ENCODE assay signal across 8 mouse cellular contexts in the genomic region with DNA sequence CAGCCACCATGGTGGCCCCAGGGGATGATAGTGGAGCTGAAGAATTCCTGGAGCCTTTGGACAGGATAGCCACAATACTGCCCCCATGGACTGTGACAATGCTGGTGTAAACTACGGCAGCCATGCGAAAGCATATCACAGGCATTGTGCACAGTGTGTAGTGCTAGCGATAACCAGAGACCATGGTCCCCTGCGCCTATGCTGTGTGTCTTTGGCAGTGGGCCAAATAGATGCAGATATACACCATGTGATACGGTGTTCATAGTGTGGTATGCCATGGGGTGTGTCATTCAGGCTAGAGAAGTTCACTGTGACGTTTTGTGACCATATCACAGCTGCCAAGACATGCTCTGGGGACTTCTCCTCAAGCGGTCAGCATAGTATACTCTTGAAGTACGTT.
DNase-seq lines count a peak whose midpoint lies in the region; ATAC-seq and TF ChIP-seq lines count a peak whose summit lies in the region.
"Had no signal": no experiment of that assay in that cellular context is flagged by ENCODE, and none has a peak within 500 bp of the region (broad histone marks: within the 10 kb centered on the region; RNA-seq: fewer than 3 reads in every experiment).

No protein-coding gene starts in this region.

- H3K36me3 ChIP-seq in liver, embryonic 13.5 days, result no peaks in the 10 kb centered on the region
- H3K36me3 ChIP-seq in liver, embryonic 12.5 days, result no peaks in the 10 kb centered on the region
- peaks cover 11% of the 10 kb centered on the region; the same call in 1 of the 2 replicates for H3K36me3 ChIP-seq in embryonic facial prominence, embryonic 14.5 days (ENCODE audit: control insufficient read depth, insufficient read depth, low read length)
- H3K36me3 ChIP-seq in hindbrain, embryonic 13.5 days, result 0 out of 2 replicates have a peak, but pooled peaks cover 2% of the 10 kb centered on the region
- H3K36me3 ChIP-seq in midbrain, postnatal 0 days (ENCODE audit: insufficient read depth, low read length), result no peaks in the 10 kb centered on the region

- no peak overlapping the region for H3K9ac ChIP-seq in liver, embryonic 13.5 days
- no peak overlapping the region for H3K9ac ChIP-seq in liver, embryonic 12.5 days
- H3K9ac ChIP-seq in embryonic facial prominence, embryonic 14.5 days (ENCODE audit: low read depth, low read length), result no peak overlapping the region
- no peak overlapping the region for H3K9ac ChIP-seq in hindbrain, embryonic 13.5 days
- H3K9ac ChIP-seq in midbrain, postnatal 0 days (replicated peaks; ENCODE audit: low read length, poor library complexity, severe bottlenecking), result no peak overlapping the region

- no peak overlapping the region for H3K27ac ChIP-seq in liver, embryonic 13.5 days
- no peak overlapping the region for H3K27ac ChIP-seq in liver, embryonic 12.5 days
- H3K27ac ChIP-seq in embryonic facial prominence, embryonic 14.5 days (replicated peaks; ENCODE audit: low read depth, low read length), result peak overlapping the region; percentile 54
- H3K27ac ChIP-seq in hindbrain, embryonic 13.5 days, result no peak overlapping the region; the same call in 1 of the 2 replicates
- peak overlapping the region; percentile 49 for H3K27ac ChIP-seq in midbrain, postnatal 0 days (ENCODE audit: low read depth, low read length)

- H3K9me3 ChIP-seq in liver, embryonic 13.5 days (replicated peaks), result no peaks in the 10 kb centered on the region
- no peaks in the 10 kb centered on the region for H3K9me3 ChIP-seq in liver, embryonic 12.5 days (replicated peaks)
- H3K9me3 ChIP-seq in embryonic facial prominence, embryonic 14.5 days (ENCODE audit: control insufficient read depth, low read length), result peaks cover 8% of the 10 kb centered on the region
- H3K9me3 ChIP-seq in hindbrain, embryonic 13.5 days, result peaks cover 4% of the 10 kb centered on the region; the same call in 1 of the 2 replicates
- H3K9me3 ChIP-seq in midbrain, postnatal 0 days (ENCODE audit: low read length), result no peaks in the 10 kb centered on the region

- ATAC-seq in liver, embryonic 13.5 days (ENCODE audit: low read depth), result 0 out of 2 replicates have a peak, but pooled peaks have one; percentile 18
- ATAC-seq in liver, embryonic 12.5 days, result no peak
- peak; percentile 75 for ATAC-seq in embryonic facial prominence, embryonic 14.5 days (ENCODE audit: low read depth)
- ATAC-seq in hindbrain, embryonic 13.5 days (ENCODE audit: low FRiP score), result peak; percentile 50; the same call in 1 of the 2 replicates
- peak; percentile 31; the same call in 1 of the 2 replicates for ATAC-seq in midbrain, postnatal 0 days (ENCODE audit: low FRiP score)

- no peaks in the 10 kb centered on the region for H3K4me1 ChIP-seq in liver, embryonic 13.5 days (replicated peaks)
- no peaks in the 10 kb centered on the region for H3K4me1 ChIP-seq in liver, embryonic 12.5 days
- peaks cover 26% of the 10 kb centered on the region for H3K4me1 ChIP-seq in embryonic facial prominence, embryonic 14.5 days (ENCODE audit: control insufficient read depth, insufficient read depth, low read length)
- peaks cover 26% of the 10 kb centered on the region for H3K4me1 ChIP-seq in hindbrain, embryonic 13.5 days (replicated peaks)
- 0 out of 2 replicates have a peak, but pooled peaks cover 5% of the 10 kb centered on the region for H3K4me1 ChIP-seq in midbrain, postnatal 0 days (ENCODE audit: insufficient read depth, low read length)

- no peak for TF ChIP-seq CTCF in midbrain, postnatal 0 days (IDR thresholded peaks at IDR 0.05)

- no peak overlapping the region for H3K4me3 ChIP-seq in liver, embryonic 13.5 days (replicated peaks)
- no peak overlapping the region for H3K4me3 ChIP-seq in liver, embryonic 12.5 days
- no peak overlapping the region for H3K4me3 ChIP-seq in embryonic facial prominence, embryonic 14.5 days (ENCODE audit: low read depth, low read length)
- H3K4me3 ChIP-seq in hindbrain, embryonic 13.5 days, result no peak overlapping the region
- no peak overlapping the region for H3K4me3 ChIP-seq in midbrain, postnatal 0 days (ENCODE audit: low read depth, low read length)

- H3K27me3 ChIP-seq in liver, embryonic 13.5 days, result no peaks in the 10 kb centered on the region
- no peaks in the 10 kb centered on the region for H3K27me3 ChIP-seq in liver, embryonic 12.5 days (replicated peaks)
- H3K27me3 ChIP-seq in embryonic facial prominence, embryonic 14.5 days (replicated peaks; ENCODE audit: control insufficient read depth, insufficient read depth, low read length), result no peaks in the 10 kb centered on the region
- no peaks in the 10 kb centered on the region for H3K27me3 ChIP-seq in hindbrain, embryonic 13.5 days
- no peaks in the 10 kb centered on the region for H3K27me3 ChIP-seq in midbrain, postnatal 0 days (ENCODE audit: insufficient read depth, low read length)

- no peak overlapping the region for H3K4me2 ChIP-seq in liver, embryonic 13.5 days
- H3K4me2 ChIP-seq in liver, embryonic 12.5 days, result no peak overlapping the region
- H3K4me2 ChIP-seq in embryonic facial prominence, embryonic 14.5 days (ENCODE audit: low read depth, low read length), result no peak overlapping the region
- no peak overlapping the region for H3K4me2 ChIP-seq in hindbrain, embryonic 13.5 days
- no peak overlapping the region for H3K4me2 ChIP-seq in midbrain, postnatal 0 days (ENCODE audit: low read depth, low read length, poor library complexity, severe bottlenecking)

- DNase-seq in liver, embryonic 13.5 days, result no peak
- DNase-seq in embryonic facial prominence, embryonic 14.5 days (ENCODE audit: low spot score), result peak; percentile 65
- no peak for DNase-seq in midbrain, postnatal 0 days (ENCODE audit: low spot score)
- DNase-seq in right cerebral cortex, postnatal 25 days, result no peak
- no peak for DNase-seq in spleen, postnatal 36 days (ENCODE audit: low spot score in 2 of 2)
- DNase-seq: layer of hippocampus, adult 9-11 months had no signal

- whole genome bisulfite sequencing in liver, embryonic 13.5 days (ENCODE audit: insufficient replicate concordance), result 64% methylated on average over 8 of the region's 8 CpGs
- WGBS in liver, embryonic 12.5 days (ENCODE audit: insufficient replicate concordance), result 64% methylated on average over 8 of the region's 8 CpGs
- WGBS in embryonic facial prominence, embryonic 14.5 days, result 47% methylated on average over 8 of the region's 8 CpGs
- 63% methylated on average over 8 of the region's 8 CpGs for WGBS in hindbrain, embryonic 13.5 days
- WGBS in midbrain, postnatal 0 days, result 72% methylated on average over 8 of the region's 8 CpGs

Comparison
In these comparisons a context has a peak if more than half of its experiments do, and no peak if none do; other contexts are left out.
1. H3K27ac ChIP-seq: peak in embryonic facial prominence, embryonic 14.5 days (single experiment) and midbrain, postnatal 0 days (single experiment); none in liver, embryonic 13.5 days (single experiment), liver, embryonic 12.5 days (single experiment) and hindbrain, embryonic 13.5 days (single experiment).